Mouse (Mus musculus): ENCODE results near the gene Mia2. TPM values are rescaled to one million over a fixed set of nuclear protein-coding genes. Genes with fewer than 3 reads are reported as not detected.

Mia2 gene
- total and polyA plus RNA-seq, 2 experiments from 2014 or later: 21.6 to 34.2 TPM

DNA sequence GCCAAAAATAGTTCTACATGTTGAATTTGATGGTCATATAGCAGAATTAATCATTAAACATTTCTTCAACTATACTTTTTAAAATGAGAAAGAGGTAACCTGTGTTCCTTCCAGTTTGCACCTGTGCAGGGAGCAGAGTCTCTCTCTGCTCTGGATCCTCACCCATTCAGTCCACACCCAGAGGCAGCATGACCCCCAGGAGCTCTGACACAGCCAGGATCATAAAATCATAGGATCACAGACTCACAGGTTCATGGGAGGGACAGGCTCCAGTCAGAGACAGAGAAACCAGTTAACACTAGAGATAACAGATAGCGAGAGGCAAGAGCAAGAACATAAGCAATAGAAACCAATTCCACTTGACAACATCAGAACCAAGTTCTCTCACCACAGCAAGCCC, 112.2 kb downstream of the Mia2 start:
- H3K9ac ChIP-seq (replicated peaks; ENCODE audit: low read length, poor library complexity, severe bottlenecking): no peak overlapping the region
- no peaks in the 10 kb centered on the region for H3K9me3 ChIP-seq (ENCODE audit: low read length)
- no peak for TF ChIP-seq CTCF (IDR thresholded peaks at IDR 0.05)
- H3K4me2 ChIP-seq (ENCODE audit: low read depth, low read length, poor library complexity, severe bottlenecking): no peak overlapping the region
- H3K27me3 ChIP-seq (ENCODE audit: insufficient read depth, low read length): no peaks in the 10 kb centered on the region
- H3K4me3 ChIP-seq (ENCODE audit: low read depth, low read length): no peak overlapping the region
- ATAC-seq (ENCODE audit: low FRiP score): no peak
- peaks cover 14% of the 10 kb centered on the region for H3K36me3 ChIP-seq (ENCODE audit: insufficient read depth, low read length)
- no peak for DNase-seq (ENCODE audit: low spot score)
- H3K27ac ChIP-seq (ENCODE audit: low read depth, low read length): no peak overlapping the region
- 96% methylated on average over 1 of the region's 1 CpGs for WGBS
- H3K4me1 ChIP-seq (ENCODE audit: insufficient read depth, low read length): no peaks in the 10 kb centered on the region

DNA sequence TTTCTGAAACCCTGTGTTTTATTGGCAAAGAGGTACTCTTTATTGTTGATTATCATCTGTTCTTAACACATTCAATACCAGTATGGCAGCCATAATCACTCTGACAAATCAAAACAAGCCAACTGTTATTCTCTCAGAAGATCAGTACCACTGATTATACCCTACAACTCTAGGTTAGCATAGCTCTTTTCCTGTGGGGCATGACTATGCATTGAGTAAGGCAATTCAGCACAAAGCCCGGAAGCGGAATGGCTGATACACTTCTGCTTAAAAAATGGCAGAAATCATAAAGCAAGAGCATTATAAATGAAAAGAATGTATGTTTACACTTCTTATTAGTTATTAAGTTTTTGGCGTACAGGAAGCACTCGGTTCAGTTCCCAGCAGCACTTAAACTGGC, 120.6 kb downstream of the Mia2 start:
- H3K4me2 ChIP-seq (ENCODE audit: low read depth, low read length, poor library complexity, severe bottlenecking): peak overlapping the region; percentile 20; the same call in 1 of the 2 replicates
- TF ChIP-seq CTCF (IDR thresholded peaks at IDR 0.05): no peak
- H3K9ac ChIP-seq (replicated peaks; ENCODE audit: low read length, poor library complexity, severe bottlenecking): no peak overlapping the region
- peaks cover 24% of the 10 kb centered on the region for H3K4me1 ChIP-seq (ENCODE audit: insufficient read depth, low read length)
- H3K36me3 ChIP-seq (ENCODE audit: insufficient read depth, low read length): no peaks in the 10 kb centered on the region
- no peak overlapping the region for H3K27ac ChIP-seq (ENCODE audit: low read depth, low read length)
- WGBS: 94% methylated on average over 4 of the region's 4 CpGs
- DNase-seq (ENCODE audit: low spot score): no peak
- H3K4me3 ChIP-seq (ENCODE audit: low read depth, low read length): no peak overlapping the region
- no peaks in the 10 kb centered on the region for H3K9me3 ChIP-seq (ENCODE audit: low read length)
- no peaks in the 10 kb centered on the region for H3K27me3 ChIP-seq (ENCODE audit: insufficient read depth, low read length)
- ATAC-seq (ENCODE audit: low FRiP score): no peak

DNA sequence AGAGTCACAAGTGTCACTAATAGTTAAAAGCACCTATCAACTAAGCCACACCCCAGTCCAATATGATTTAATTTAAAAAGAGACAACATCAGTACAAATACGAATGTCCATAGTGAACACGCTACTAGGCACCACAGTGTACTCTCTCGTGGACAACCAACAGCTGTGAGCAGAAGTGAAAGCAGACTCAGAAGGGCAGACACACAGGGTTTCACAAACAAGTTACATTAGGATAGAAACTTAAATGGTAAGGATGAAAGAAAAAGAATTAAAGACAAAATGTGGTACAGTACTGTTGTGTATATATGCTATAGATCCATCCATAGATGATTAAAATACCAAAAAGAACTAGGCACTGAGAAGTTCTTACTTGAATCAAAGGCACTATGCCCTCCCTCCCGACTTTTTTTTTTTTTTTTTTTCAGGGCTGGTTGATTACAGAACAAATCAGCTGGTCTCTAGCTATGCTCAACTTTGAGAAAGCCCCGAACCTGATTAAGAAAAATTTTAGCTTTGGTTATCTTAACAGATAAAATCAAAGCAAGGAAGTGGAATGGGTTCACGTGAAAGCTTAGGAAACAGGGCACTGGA, 121.2 kb downstream of the Mia2 start:
- 80% methylated on average over 6 of the region's 6 CpGs for WGBS
- ATAC-seq (ENCODE audit: low FRiP score): no peak
- Histone ChIP-seq H3K9me3 (ENCODE audit: low read length) (no peaks in the 10 kb centered on the region), H3K4me3 (ENCODE audit: low read depth, low read length) (no peak overlapping the region; the same call in 1 of the 2 replicates), H3K9ac (replicated peaks; ENCODE audit: low read length, poor library complexity, severe bottlenecking) (no peak overlapping the region), H3K36me3 (ENCODE audit: insufficient read depth, low read length) (no peaks in the 10 kb centered on the region), H3K4me1 (ENCODE audit: insufficient read depth, low read length) (peaks cover 24% of the 10 kb centered on the region), H3K4me2 (ENCODE audit: low read depth, low read length, poor library complexity, severe bottlenecking) (peak overlapping the region; percentile 76; the same call in 1 of the 2 replicates), H3K27ac (ENCODE audit: low read depth, low read length) (no peak overlapping the region), H3K27me3 (ENCODE audit: insufficient read depth, low read length) (no peaks in the 10 kb centered on the region)
- DNase-seq (ENCODE audit: low spot score): no peak
- no peak for TF ChIP-seq CTCF (IDR thresholded peaks at IDR 0.05)

DNA sequence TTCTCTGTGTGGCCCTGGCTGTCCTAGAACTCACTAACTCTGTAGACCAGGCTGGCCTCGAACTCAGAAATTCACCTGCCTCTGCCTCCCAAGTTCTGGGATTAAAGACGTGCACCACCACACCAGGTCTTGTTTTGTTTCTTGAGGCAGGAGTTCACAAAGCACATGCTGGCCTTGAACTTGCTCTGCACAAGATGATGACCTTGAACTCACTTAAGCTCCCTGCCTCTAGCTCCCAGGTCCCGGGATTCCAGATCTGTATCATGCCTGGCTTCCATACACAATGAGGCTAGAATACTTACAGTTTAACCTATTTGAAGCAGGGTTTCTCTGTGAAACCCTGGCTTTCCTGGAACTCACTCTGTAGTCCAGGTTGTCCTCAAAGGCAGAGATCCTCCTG, 121.7 kb downstream of the Mia2 start:
- H3K27me3 ChIP-seq (ENCODE audit: insufficient read depth, low read length): no peaks in the 10 kb centered on the region
- no peaks in the 10 kb centered on the region for H3K9me3 ChIP-seq (ENCODE audit: low read length)
- TF ChIP-seq CTCF (IDR thresholded peaks at IDR 0.05): no peak
- H3K4me2 ChIP-seq (ENCODE audit: low read depth, low read length, poor library complexity, severe bottlenecking): peak overlapping the region; percentile 76
- H3K4me3 ChIP-seq (ENCODE audit: low read depth, low read length): peak overlapping the region; percentile 97
- peaks cover 24% of the 10 kb centered on the region for H3K4me1 ChIP-seq (ENCODE audit: insufficient read depth, low read length)
- ATAC-seq (ENCODE audit: low FRiP score) (no peak), DNase-seq (ENCODE audit: low spot score) (no peak)
- no peak overlapping the region for H3K27ac ChIP-seq (ENCODE audit: low read depth, low read length)
- WGBS: 83% methylated on average over 3 of the region's 3 CpGs
- no peak overlapping the region for H3K9ac ChIP-seq (replicated peaks; ENCODE audit: low read length, poor library complexity, severe bottlenecking)
- H3K36me3 ChIP-seq (ENCODE audit: insufficient read depth, low read length): no peaks in the 10 kb centered on the region

DNA sequence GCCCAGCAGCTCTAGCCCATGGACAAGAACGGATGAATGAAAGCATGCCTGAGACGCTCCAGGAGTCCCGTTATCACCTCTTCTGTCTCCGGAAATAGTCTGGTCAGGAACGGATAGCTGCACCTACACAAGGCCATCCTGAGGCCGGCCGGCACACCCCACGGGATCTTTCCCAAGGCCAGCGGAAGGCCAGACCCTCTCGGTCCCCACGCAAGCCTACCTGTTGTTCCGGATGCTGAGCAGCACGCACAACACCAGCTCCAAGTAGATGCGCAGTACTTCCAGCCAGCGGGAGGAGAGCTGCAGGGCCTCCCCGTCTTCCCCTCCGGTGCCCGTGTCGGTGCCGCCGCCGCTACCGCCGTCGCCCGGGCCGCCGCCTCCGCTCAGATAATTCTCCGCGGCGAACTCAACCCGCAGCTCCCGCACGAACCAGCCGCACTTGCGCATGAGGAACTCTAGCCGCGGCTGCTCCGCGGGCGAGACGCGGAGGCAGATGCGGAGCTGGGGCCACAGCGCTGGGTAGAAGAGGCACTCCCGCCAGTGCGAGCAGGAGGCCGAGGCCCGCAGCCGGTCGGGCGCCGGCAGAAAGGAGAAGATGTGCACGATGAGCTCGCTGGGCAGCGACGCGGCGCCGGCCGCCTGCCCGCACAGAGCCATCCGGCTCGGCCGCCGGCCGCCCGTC, 123.2 kb downstream of the Mia2 start:
- ATAC-seq (ENCODE audit: low FRiP score): no peak; the same call in 1 of the 2 replicates
- peak overlapping the region; percentile 94 for H3K27ac ChIP-seq (ENCODE audit: low read depth, low read length)
- TF ChIP-seq CTCF (IDR thresholded peaks at IDR 0.05): no peak
- H3K4me1 ChIP-seq (ENCODE audit: insufficient read depth, low read length): peaks cover 24% of the 10 kb centered on the region
- peak overlapping the region; percentile 97 for H3K4me3 ChIP-seq (ENCODE audit: low read depth, low read length)
- H3K9me3 ChIP-seq (ENCODE audit: low read length): no peaks in the 10 kb centered on the region
- peak overlapping the region; percentile 83 for H3K9ac ChIP-seq (replicated peaks; ENCODE audit: low read length, poor library complexity, severe bottlenecking)
- peak overlapping the region; percentile 76 for H3K4me2 ChIP-seq (ENCODE audit: low read depth, low read length, poor library complexity, severe bottlenecking)
- H3K27me3 ChIP-seq (ENCODE audit: insufficient read depth, low read length): no peaks in the 10 kb centered on the region
- H3K36me3 ChIP-seq (ENCODE audit: insufficient read depth, low read length): no peaks in the 10 kb centered on the region
- peak; percentile 38 for DNase-seq (ENCODE audit: low spot score)
- WGBS: under 1% methylated on average over 57 of the region's 69 CpGs

Measured in midbrain, postnatal 0 days (tissue).